Mouse (Mus musculus) midbrain, embryonic 14.5 days (tissue): ENCODE measurements around the gene Mapt. TPM values are rescaled to one million over a fixed set of nuclear protein-coding genes. Genes with fewer than 3 reads are reported as not detected.
"Not testable (repeated sequence)": the region's sequence is repeated elsewhere in the genome, so short reads cannot be mapped to it uniquely, and the experiment has no call there.

Experiments used
- ATAC-seq: fragments of 200-750 bp; cut with Nextera tagmentation; 2 replicates; pipeline ENCODE4 v1.8.0; 2017; ENCODE audit warnings: moderate number of reproducible peaks, moderate library complexity; ENCODE audit not compliant: low FRiP score, low TSS enrichment
- DNase-seq: peaks from one replicate; pipeline ENCODE4 v3.0.0-alpha.2; 2015
- H3K27ac ChIP-seq: fragments of 300-500 bp; sonication (generic); replicated peaks from 2 replicates; pipeline ENCODE4 v1.5.1; 2014; ENCODE audit warnings: mild to moderate bottlenecking, low read depth, low read length, moderate library complexity
- H3K27me3 ChIP-seq: fragments of 300-500 bp; sonication (generic); 2 replicates; pipeline ENCODE4 v1.6.1; 2014; ENCODE audit warnings: low read length, control low read depth, mixed read lengths; ENCODE audit not compliant: control insufficient read depth, insufficient read depth
- H3K36me3 ChIP-seq: fragments of 300-500 bp; sonication (generic); 2 replicates; pipeline ENCODE4 v1.6.1; 2014; ENCODE audit warnings: low read length, control low read depth; ENCODE audit not compliant: control insufficient read depth, insufficient read depth
- H3K4me1 ChIP-seq: fragments of 300-500 bp; sonication (generic); 2 replicates; pipeline ENCODE4 v1.6.1; 2014; ENCODE audit warnings: mild to moderate bottlenecking, antibody characterized with exemption, low read length, control low read depth; ENCODE audit not compliant: control insufficient read depth, insufficient read depth
- H3K4me2 ChIP-seq: fragments of 300-500 bp; sonication (generic); 2 replicates; pipeline ENCODE4 v1.6.1; 2014; ENCODE audit warnings: mild to moderate bottlenecking, low read length, moderate library complexity
- H3K4me3 ChIP-seq: fragments of 300-500 bp; sonication (generic); replicated peaks from 2 replicates; pipeline ENCODE4 v1.5.1; 2014; ENCODE audit warnings: low read depth, low read length
- H3K9ac ChIP-seq: fragments of 300-500 bp; sonication (generic); replicated peaks from 2 replicates; pipeline ENCODE4 v1.6.1; 2014; ENCODE audit warnings: mild to moderate bottlenecking, low read length, moderate library complexity
- H3K9me3 ChIP-seq: fragments of 300-500 bp; sonication (generic); 2 replicates; pipeline ENCODE4 v1.6.1; 2016; ENCODE audit warnings: low read length, control low read depth, mixed read lengths; ENCODE audit not compliant: control insufficient read depth
- WGBS: fragments of 180-500 bp; shearing (Covaris S2); extraction: QIAGEN DNeasy Blood & Tissue Kit; methylation state at CpG from one replicate; pipeline ENCODE4 v1.1.7; 2014; 5-methylcytosine and 5-hydroxymethylcytosine counted together
- polyA plus RNA-seq: library from polyadenylated mRNA; unstranded; fragments of >200 nt; fragmentation: Nextera tagmentation; extraction: Ambion mirVana; gene quantifications from 2 replicates; pipeline ENCODE4 v1.2.1, GENCODE M21; 2014

The Mapt gene
- polyA plus RNA-seq, 1 experiment from 2014 or later = 836 TPM

DNA sequence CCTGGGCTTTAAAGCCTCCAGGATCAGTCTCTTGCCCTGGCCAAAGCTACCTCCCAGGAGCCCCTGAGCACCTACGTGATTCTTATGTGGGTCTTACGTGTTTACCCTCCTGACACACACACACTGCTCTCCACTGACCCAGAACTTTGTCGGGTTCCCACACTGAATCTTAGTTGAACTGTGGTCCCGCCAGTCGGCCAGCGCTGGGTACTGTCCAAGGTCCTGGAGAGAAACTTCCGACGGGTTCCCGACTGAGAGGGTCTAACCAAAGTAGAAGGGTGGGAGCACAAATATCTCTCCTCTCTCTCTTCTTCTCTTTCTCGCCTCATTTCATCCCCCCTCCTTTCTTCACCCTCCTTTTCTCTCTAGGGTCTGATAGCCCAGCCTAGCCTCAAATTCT is 33.3 kb upstream of the Mapt start:
- no peak overlapping the region for H3K27ac ChIP-seq
- no peaks in the 10 kb centered on the region for H3K4me1 ChIP-seq
- H3K4me3 ChIP-seq = no peak overlapping the region
- H3K9me3 ChIP-seq = no peaks in the 10 kb centered on the region; the same call in 1 of the 2 replicates
- H3K4me2 ChIP-seq = no peak overlapping the region
- H3K36me3 ChIP-seq = no peaks in the 10 kb centered on the region
- H3K9ac ChIP-seq = no peak overlapping the region
- 10% methylated on average over 10 of the region's 10 CpGs for WGBS
- no peaks in the 10 kb centered on the region for H3K27me3 ChIP-seq
- DNase-seq = peak; percentile 35
- no peak for ATAC-seq

DNA sequence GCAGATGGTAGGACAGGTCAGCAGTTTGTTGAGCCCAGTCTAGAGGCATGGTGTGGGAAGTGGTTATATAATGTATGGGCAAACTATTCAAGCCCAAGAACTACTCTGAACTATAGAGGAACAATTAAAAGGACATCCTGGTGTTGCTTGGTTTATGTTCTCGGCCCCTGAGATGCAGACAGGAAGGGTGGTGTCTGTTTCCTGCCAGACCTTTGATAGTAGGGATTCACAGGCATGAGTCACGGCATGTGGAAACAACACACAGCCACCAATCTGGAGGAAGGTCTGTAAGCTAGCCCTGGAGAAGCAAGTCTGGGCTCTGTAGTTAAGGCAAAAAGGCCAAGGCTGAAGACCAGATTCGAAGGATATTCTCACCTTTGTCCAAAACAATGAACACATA is 27.9 kb upstream of the Mapt start:
- H3K9ac ChIP-seq = no peak overlapping the region
- no peak for ATAC-seq

DNA sequence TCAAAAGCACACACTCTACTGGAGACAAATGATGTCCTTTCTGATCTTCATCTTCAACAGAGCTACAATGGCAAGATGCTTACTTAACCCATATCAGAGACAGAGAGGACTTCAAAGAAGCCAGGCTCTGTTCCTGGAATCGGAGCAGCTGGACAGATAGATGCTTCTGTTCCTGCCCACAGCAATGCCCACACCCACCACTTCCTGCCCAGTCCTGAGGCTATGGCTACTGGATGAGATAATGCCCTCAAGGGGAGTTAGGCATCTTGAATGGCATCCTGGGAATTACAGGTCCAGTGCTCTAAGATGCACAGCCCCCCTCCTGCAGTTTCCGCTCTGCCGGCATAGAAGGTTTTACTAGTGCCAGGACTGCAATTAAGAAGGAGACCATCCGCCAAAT is 24.6 kb upstream of the Mapt start:
- no peak for ATAC-seq
- H3K4me2 ChIP-seq = no peak overlapping the region
- H3K9me3 ChIP-seq = no peaks in the 10 kb centered on the region; the same call in 1 of the 2 replicates
- no peak for DNase-seq
- no peaks in the 10 kb centered on the region for H3K4me1 ChIP-seq
- no peaks in the 10 kb centered on the region for H3K36me3 ChIP-seq
- no peak overlapping the region for H3K27ac ChIP-seq
- H3K27me3 ChIP-seq = no peaks in the 10 kb centered on the region
- no peak overlapping the region for H3K4me3 ChIP-seq
- H3K9ac ChIP-seq = no peak overlapping the region
- 85% methylated on average over 4 of the region's 4 CpGs for WGBS

More for the DNA sequence above, 27.9 kb upstream of the Mapt start:
- Histone ChIP-seq H3K4me3 (no peak overlapping the region), H3K9me3 (no peaks in the 10 kb centered on the region; the same call in 1 of the 2 replicates), H3K27ac (no peak overlapping the region), H3K4me1 (no peaks in the 10 kb centered on the region), H3K36me3 (no peaks in the 10 kb centered on the region), H3K27me3 (no peaks in the 10 kb centered on the region), H3K4me2 (no peak overlapping the region)
- no peak for DNase-seq
- 85% methylated on average over 3 of the region's 3 CpGs for WGBS

- H3K27ac ChIP-seq = no peak overlapping the region
- WGBS = 82% methylated on average over 3 of the region's 3 CpGs
- no peaks in the 10 kb centered on the region for H3K9me3 ChIP-seq
- no peak for ATAC-seq
- H3K9ac ChIP-seq = no peak overlapping the region
- no peak overlapping the region for H3K4me3 ChIP-seq
- no peak overlapping the region for H3K4me2 ChIP-seq
- no peaks in the 10 kb centered on the region for H3K27me3 ChIP-seq
- no peaks in the 10 kb centered on the region for H3K4me1 ChIP-seq
- H3K36me3 ChIP-seq = no peaks in the 10 kb centered on the region
- no peak for DNase-seq
Observed at GRCm38 (mm10) chr11:104209041-104209440, 22.1 kb upstream of the Mapt start.

- Histone ChIP-seq H3K4me1 (no peaks in the 10 kb centered on the region), H3K36me3 (no peaks in the 10 kb centered on the region), H3K27me3 (no peaks in the 10 kb centered on the region), H3K4me3 (no peak overlapping the region), H3K9me3 (no peaks in the 10 kb centered on the region), H3K27ac (no peak overlapping the region), H3K4me2 (no peak overlapping the region), H3K9ac (no peak overlapping the region)
- 84% methylated on average over 6 of the region's 6 CpGs for WGBS
- no peak for DNase-seq
- no peak for ATAC-seq
Observed at GRCm38 (mm10) chr11:104211251-104211650, 19.9 kb upstream of the Mapt start.

DNA sequence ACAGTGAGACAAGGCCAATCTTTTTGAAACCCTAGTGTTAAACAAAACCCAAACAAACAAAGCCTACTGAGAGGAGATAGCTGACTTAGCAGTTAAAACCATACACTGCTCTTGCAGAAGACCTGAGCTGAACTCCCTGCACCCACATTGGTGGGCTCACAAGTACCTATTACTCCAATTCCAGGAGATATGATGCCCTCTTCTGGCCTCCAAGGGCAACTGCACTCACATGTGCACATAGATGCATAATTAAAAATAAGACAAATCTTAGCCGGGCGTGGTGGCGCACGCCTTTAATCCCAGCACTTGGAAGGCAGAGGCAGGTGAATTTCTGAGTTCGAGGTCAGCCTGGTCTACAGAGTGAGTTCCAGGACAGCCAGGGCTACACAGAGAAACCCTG is 17.1 kb upstream of the Mapt start:
- not testable (repeated sequence) for H3K9ac ChIP-seq, H3K4me1 ChIP-seq, H3K27ac ChIP-seq, H3K4me2 ChIP-seq, H3K36me3 ChIP-seq, DNase-seq, H3K4me3 ChIP-seq, H3K27me3 ChIP-seq, ATAC-seq, H3K9me3 ChIP-seq
- whole genome bisulfite sequencing = 97% methylated on average over 5 of the region's 5 CpGs

DNA sequence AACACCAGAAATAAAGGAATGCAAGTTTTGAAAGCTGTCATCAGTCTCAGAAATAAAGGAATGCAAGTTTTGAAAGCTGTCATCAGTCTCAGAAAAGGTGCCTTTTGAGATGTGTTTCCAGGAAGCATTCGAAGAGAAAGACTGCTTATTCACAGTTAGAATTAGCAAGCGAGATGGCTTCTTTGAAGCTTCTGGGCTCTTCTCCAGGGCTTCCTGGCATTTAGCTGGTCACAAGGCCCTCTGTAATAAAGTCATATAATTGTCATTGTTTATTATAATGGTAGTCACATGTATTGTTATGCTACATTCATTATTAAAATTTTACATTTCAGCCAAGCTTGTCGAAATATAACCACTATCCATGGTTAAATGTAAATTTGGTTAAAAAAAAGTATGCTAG is 13.1 kb upstream of the Mapt start:
- ATAC-seq (no peak), DNase-seq (no peak)
- Histone ChIP-seq H3K4me3 (no peak overlapping the region), H3K36me3 (no peaks in the 10 kb centered on the region), H3K4me1 (0 out of 2 replicates have a peak, but pooled peaks cover 3% of the 10 kb centered on the region), H3K27me3 (no peaks in the 10 kb centered on the region), H3K9me3 (no peaks in the 10 kb centered on the region), H3K27ac (no peak overlapping the region), H3K9ac (no peak overlapping the region), H3K4me2 (no peak overlapping the region)
- 76% methylated on average over 3 of the region's 3 CpGs for WGBS

DNA sequence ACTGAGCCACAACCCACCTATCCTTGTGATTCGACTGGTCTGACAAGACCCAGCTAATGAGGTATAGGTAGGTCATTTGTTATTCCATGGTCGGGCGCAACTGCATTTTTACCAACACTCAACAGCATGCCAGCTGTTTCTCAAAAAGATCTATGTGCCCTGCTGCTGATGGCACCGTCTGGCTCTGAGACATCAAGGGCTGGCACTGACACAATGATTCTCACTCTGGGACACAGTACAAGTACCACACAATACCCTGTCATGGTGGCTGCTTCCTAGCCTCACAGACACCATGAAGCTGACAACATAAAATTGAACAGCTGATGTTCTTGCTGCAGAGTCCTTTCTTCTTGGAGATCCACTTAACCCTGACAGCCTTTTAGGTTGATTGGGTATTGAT is 10.9 kb upstream of the Mapt start:
- 91% methylated on average over 4 of the region's 4 CpGs for WGBS
- DNase-seq = no peak
- H3K9me3 ChIP-seq = no peaks in the 10 kb centered on the region

DNA sequence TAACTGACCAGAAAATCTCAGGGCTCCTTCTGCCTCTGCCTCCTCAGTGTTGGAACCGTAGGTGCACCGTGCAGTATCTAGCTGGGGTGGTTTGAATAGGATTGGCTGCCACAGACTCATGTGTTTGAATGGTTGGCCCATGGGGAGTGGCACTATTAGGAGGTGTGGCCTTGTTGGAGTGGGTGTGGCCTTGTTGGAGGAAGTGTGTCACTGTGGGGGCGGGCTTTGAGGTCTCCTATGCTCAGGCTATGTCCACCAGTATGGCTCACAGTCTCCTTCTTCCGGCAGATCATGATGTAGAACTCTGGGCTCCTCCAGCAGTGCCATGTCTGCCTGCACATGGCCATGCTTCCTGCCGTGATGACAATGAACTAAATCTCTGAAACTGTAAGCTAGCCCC is 9.4 kb upstream of the Mapt start:
- 73% methylated on average over 5 of the region's 5 CpGs for WGBS
- no peak for DNase-seq
- H3K4me2 ChIP-seq = no peak overlapping the region
- ATAC-seq = no peak
- no peak overlapping the region for H3K4me3 ChIP-seq
- no peaks in the 10 kb centered on the region for H3K36me3 ChIP-seq
- no peak overlapping the region for H3K27ac ChIP-seq
- H3K9ac ChIP-seq = no peak overlapping the region
- no peaks in the 10 kb centered on the region for H3K27me3 ChIP-seq
- no peaks in the 10 kb centered on the region for H3K9me3 ChIP-seq
- H3K4me1 ChIP-seq = 0 out of 2 replicates have a peak, but pooled peaks cover 3% of the 10 kb centered on the region

More for the DNA sequence above, 10.9 kb upstream of the Mapt start:
- no peaks in the 10 kb centered on the region for H3K36me3 ChIP-seq
- H3K27me3 ChIP-seq = no peaks in the 10 kb centered on the region
- no peak overlapping the region for H3K4me2 ChIP-seq
- H3K4me3 ChIP-seq = no peak overlapping the region
- H3K4me1 ChIP-seq = 0 out of 2 replicates have a peak, but pooled peaks cover 3% of the 10 kb centered on the region
- no peak for ATAC-seq
- H3K9ac ChIP-seq = no peak overlapping the region
- H3K27ac ChIP-seq = no peak overlapping the region
